Mouse (Mus musculus) lung, embryonic 16.5 days (tissue): ENCODE measurements around the gene Casp6. TPM values are rescaled to one million over a fixed set of nuclear protein-coding genes. Genes with fewer than 3 reads are reported as not detected.

Experiments
- ATAC-seq: fragments of 200-750 bp; cut with Nextera tagmentation; 2 replicates; pipeline ENCODE4 v1.8.0; 2017; ENCODE audit warnings: low read depth, mild to moderate bottlenecking, moderate library complexity
- H3K27ac ChIP-seq: fragments of 300-500 bp; sonication (generic); 2 replicates; pipeline ENCODE4 v1.5.1; 2014; ENCODE audit warnings: mild to moderate bottlenecking, control low read depth, low read length
- H3K27me3 ChIP-seq: fragments of 300-500 bp; sonication (generic); 2 replicates; pipeline ENCODE4 v1.6.1; 2014; ENCODE audit warnings: low read depth, low read length, mixed read lengths; ENCODE audit not compliant: control insufficient read depth, insufficient read depth
- H3K36me3 ChIP-seq: fragments of 300-500 bp; sonication (generic); 2 replicates; pipeline ENCODE4 v1.6.1; 2014; ENCODE audit warnings: low read length; ENCODE audit not compliant: control insufficient read depth, insufficient read depth
- H3K4me1 ChIP-seq: fragments of 300-500 bp; sonication (generic); replicated peaks from 2 replicates; pipeline ENCODE4 v1.6.1; 2014; ENCODE audit warnings: low read length, mixed read lengths; ENCODE audit not compliant: control insufficient read depth, insufficient read depth
- H3K4me2 ChIP-seq: fragments of 300-500 bp; sonication (generic); 2 replicates; pipeline ENCODE4 v1.6.1; 2014; ENCODE audit warnings: low read depth, low read length, control low read depth
- H3K4me3 ChIP-seq: fragments of 300-500 bp; sonication (generic); 2 replicates; pipeline ENCODE4 v1.5.1; 2014; ENCODE audit warnings: mild to moderate bottlenecking, low read length, control low read depth
- H3K9ac ChIP-seq: fragments of 300-500 bp; sonication (generic); 2 replicates; pipeline ENCODE4 v1.6.1; 2014; ENCODE audit warnings: low read length, control low read depth
- H3K9me3 ChIP-seq: fragments of 300-500 bp; sonication (generic); 2 replicates; pipeline ENCODE4 v1.6.1; 2016; ENCODE audit warnings: low read length; ENCODE audit not compliant: control insufficient read depth
- WGBS: fragments of 180-500 bp; shearing (Covaris S2); extraction: QIAGEN DNeasy Blood & Tissue Kit; methylation state at CpG from one replicate; pipeline ENCODE4 v1.1.7; 2014; 5-methylcytosine and 5-hydroxymethylcytosine counted together
- polyA plus RNA-seq: library from polyadenylated mRNA; unstranded; fragments of >200 nt; fragmentation: Nextera tagmentation; extraction: Ambion mirVana; gene quantifications from 2 replicates; pipeline ENCODE4 v1.2.1, GENCODE M21; 2015

Casp6 gene
- polyA plus RNA-seq, 1 experiment from 2014 or later: 79.5 TPM

DNA sequence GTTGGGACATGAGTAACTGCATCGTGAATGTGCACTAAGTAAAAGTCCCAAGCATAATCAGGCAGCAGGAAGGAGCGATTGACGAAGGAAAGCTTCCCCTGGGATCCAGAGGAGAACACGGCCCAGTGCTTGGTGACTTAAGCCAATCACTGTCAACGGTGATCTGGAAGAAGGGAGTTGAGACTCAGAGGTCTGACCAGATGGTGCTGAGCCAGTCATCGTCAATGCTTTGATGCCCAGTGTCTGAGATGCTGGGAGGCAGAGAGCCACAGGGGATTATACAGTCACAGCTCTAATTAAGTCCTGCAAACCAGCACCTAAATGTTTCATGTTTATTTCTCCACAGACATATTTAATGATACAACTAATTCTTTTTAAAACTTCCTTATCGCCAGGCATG is 37.8 kb downstream of the Casp6 start:
- Histone ChIP-seq H3K9ac (no peak overlapping the region), H3K36me3 (no peaks in the 10 kb centered on the region), H3K27me3 (no peaks in the 10 kb centered on the region), H3K4me1 (no peaks in the 10 kb centered on the region), H3K9me3 (no peaks in the 10 kb centered on the region), H3K27ac (no peak overlapping the region), H3K4me3 (no peak overlapping the region), H3K4me2 (no peak overlapping the region)
- ATAC-seq: no peak
- 66% methylated on average over 7 of the region's 7 CpGs for WGBS

DNA sequence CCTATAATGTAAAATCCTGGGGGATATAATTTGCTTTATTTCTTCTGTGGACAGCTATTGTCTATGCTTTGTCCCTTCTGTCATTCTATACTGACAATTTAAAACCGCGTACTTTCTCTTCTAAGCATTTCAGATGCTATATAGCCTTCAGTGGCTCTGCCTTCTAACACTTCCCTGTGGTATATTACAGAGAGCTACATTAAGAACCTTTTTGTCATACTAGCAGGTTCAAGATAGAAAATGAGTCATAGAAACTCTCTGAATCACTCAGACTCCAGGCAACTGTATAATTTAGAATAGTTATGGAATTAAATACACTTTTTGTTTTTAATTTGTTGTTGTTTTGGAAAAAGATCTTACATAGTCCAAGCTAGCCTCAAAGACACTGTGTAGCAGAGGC is 39.6 kb downstream of the Casp6 start:
- WGBS: 94% methylated on average over 2 of the region's 2 CpGs

DNA sequence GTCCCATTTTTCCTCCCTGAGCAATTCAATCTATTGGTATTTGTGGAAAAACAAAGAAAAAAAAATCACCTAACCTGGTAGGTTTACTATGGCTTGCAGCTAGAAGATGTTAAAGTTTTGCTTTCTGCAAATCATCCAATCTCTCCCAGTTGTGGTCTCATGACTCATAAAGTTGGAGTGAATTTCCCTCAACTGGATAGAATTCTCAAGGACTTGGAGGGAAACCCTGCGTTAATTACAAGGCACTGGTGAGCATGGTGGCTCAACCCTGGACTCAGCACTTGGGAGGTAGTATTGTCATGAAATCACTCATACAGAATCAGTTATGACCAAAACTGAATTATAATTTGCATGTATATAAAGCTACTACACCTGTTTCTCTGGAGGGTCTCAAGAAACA is 40.1 kb downstream of the Casp6 start:
- 94% methylated on average over 1 of the region's 1 CpGs for WGBS
- no peak overlapping the region for H3K9ac ChIP-seq
- H3K4me1 ChIP-seq: no peaks in the 10 kb centered on the region
- no peaks in the 10 kb centered on the region for H3K36me3 ChIP-seq
- no peaks in the 10 kb centered on the region for H3K9me3 ChIP-seq
- H3K27ac ChIP-seq: no peak overlapping the region
- no peak overlapping the region for H3K4me3 ChIP-seq
- H3K27me3 ChIP-seq: no peaks in the 10 kb centered on the region
- no peak for ATAC-seq
- H3K4me2 ChIP-seq: no peak overlapping the region

More for the DNA sequence above, 39.6 kb downstream of the Casp6 start:
- Histone ChIP-seq H3K9me3 (no peaks in the 10 kb centered on the region), H3K27ac (no peak overlapping the region), H3K9ac (no peak overlapping the region), H3K27me3 (no peaks in the 10 kb centered on the region), H3K4me3 (no peak overlapping the region), H3K4me1 (no peaks in the 10 kb centered on the region), H3K4me2 (no peak overlapping the region), H3K36me3 (no peaks in the 10 kb centered on the region)
- no peak for ATAC-seq

DNA sequence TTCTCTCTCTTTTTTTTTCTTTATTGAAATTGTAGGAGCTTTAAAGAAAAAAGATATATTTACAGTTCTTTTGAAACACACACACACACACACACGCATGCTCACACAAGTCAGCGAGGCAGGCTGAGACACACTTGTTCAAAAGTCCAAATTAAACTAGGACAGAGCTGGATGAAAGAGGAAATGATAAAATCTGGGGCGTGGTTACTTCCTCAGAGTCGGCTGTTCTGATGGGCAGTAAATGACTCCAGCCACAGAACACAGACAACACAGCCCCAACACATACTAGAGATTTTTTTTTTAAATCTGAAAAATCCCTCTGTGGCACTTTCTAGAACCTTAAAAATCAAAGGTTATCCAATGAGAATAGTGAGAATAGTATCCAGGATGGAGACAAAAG is 42.6 kb downstream of the Casp6 start:
- H3K27me3 ChIP-seq: no peaks in the 10 kb centered on the region
- no peaks in the 10 kb centered on the region for H3K9me3 ChIP-seq
- H3K4me3 ChIP-seq: no peak overlapping the region
- WGBS: 58% methylated on average over 4 of the region's 4 CpGs
- H3K4me1 ChIP-seq: no peaks in the 10 kb centered on the region
- H3K36me3 ChIP-seq: no peaks in the 10 kb centered on the region
- no peak overlapping the region for H3K27ac ChIP-seq
- no peak overlapping the region for H3K9ac ChIP-seq
- no peak overlapping the region for H3K4me2 ChIP-seq
- ATAC-seq: no peak

DNA sequence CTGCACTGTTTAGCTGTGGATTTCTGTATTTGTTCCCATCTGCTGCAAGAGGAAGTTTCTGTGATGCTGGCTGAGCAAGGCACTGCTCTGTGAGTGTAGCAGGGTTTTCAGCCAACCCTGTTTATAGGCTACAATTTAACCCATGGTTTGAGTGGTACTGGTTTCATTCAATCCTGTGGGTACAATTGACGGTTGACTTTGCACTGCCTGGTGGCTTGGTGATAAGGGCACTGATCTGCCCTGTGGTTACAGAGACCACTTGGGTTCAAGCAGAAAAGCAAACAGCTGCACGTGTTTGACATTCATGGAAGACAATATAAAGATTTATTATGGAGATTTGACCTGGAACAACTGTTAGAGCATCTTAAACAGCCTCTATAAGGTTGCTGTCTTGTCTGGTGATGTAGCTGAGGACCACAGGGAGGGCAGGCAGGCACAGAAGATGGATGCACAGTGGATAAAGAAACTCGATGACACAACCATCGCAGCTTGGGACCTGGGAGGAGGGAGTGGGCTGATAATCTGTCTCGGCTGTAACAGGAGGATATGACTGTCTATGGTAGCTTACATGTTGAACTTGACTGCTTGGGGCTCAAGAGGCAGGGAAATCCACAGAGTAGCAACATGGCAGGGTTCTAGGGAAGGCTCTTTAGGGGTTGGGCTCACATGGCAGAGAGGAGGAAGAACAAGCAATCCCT is 45.1 kb downstream of the Casp6 start:
- 49% methylated on average over 5 of the region's 5 CpGs for WGBS
- Histone ChIP-seq H3K4me3 (no peak overlapping the region), H3K27ac (no peak overlapping the region), H3K36me3 (no peaks in the 10 kb centered on the region), H3K9ac (no peak overlapping the region), H3K27me3 (no peaks in the 10 kb centered on the region), H3K4me2 (no peak overlapping the region), H3K9me3 (no peaks in the 10 kb centered on the region), H3K4me1 (no peaks in the 10 kb centered on the region)
- no peak for ATAC-seq

DNA sequence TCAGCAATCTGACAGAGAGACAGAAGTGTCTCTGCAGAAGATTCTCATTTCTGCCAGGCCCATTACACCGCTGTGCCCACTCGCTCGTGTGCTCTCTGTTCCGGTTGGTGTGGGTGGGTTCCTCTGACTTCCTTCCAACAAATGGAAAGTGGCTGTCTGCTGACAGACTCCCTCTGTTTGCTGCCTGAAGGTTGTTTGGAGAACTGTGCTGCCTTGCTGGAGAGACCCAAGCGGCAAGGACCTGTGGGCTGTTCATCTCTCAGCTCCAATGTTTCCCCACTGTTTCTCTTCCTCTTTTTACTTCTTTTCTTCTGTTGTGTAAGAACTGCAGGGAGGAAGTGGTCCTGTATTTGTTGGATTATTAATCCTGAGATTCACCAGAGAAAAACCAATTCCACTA is 47.1 kb downstream of the Casp6 start:
- Histone ChIP-seq H3K4me1 (no peaks in the 10 kb centered on the region), H3K27ac (no peak overlapping the region), H3K36me3 (no peaks in the 10 kb centered on the region), H3K27me3 (no peaks in the 10 kb centered on the region), H3K9ac (no peak overlapping the region), H3K4me2 (no peak overlapping the region), H3K4me3 (no peak overlapping the region), H3K9me3 (no peaks in the 10 kb centered on the region)
- no peak for ATAC-seq
- 65% methylated on average over 5 of the region's 5 CpGs for whole genome bisulfite sequencing

DNA sequence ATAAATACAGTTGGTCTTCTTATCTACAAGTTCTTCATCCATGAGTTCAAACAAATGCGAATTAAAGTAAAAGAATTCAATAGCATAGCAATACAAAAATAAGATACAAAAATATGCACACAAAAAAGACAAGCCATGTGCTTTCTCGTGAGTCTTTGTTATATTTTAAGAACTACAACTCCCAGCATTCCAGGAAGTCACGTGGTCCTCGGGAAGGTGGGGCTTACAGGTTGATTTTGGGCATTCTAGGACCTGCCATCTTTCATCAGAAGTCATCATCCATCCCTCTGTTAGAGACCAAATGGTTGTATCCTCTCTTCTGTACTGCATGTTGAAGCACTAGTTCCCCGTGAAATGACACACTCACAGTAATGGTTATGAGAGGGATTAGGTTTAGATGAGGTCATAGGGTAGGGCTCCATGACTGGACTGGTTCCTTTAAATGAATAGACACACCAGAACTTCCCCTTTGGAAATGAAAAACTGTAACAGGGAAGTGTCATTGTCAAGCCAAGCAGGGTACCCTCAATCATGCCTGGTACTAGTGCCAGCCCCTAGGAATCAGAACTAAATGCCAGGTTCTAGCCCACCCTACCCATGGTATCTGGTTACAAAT is 48.0 kb downstream of the Casp6 start:
- no peak overlapping the region for H3K4me2 ChIP-seq
- H3K27me3 ChIP-seq: no peaks in the 10 kb centered on the region
- no peak for ATAC-seq
- no peaks in the 10 kb centered on the region for H3K4me1 ChIP-seq
- WGBS: 73% methylated on average over 5 of the region's 5 CpGs
- H3K9ac ChIP-seq: no peak overlapping the region
- no peak overlapping the region for H3K27ac ChIP-seq
- H3K9me3 ChIP-seq: no peaks in the 10 kb centered on the region
- no peaks in the 10 kb centered on the region for H3K36me3 ChIP-seq
- H3K4me3 ChIP-seq: no peak overlapping the region

DNA sequence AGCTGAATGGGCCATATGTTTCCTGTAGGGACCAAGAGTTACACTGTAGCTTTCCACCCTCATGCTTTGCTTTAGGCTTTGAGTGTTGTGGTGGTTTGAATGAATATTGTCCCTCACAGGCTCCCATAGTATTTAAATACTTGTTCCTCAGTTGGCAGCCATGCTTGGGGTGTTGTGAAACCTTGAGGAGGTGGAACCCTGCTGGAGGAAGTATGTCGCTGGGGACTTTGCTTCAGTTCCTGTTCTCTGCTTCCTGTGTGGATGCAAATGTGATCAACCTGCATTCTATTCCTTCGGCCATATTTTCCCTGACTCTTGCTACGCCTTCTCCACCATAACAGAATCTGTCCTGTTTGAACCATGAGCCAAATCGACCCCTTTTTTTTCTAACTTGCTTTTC is 52.1 kb downstream of the Casp6 start:
- WGBS: 81% methylated on average over 4 of the region's 4 CpGs
- H3K9ac ChIP-seq: no peak overlapping the region
- no peak for ATAC-seq

DNA sequence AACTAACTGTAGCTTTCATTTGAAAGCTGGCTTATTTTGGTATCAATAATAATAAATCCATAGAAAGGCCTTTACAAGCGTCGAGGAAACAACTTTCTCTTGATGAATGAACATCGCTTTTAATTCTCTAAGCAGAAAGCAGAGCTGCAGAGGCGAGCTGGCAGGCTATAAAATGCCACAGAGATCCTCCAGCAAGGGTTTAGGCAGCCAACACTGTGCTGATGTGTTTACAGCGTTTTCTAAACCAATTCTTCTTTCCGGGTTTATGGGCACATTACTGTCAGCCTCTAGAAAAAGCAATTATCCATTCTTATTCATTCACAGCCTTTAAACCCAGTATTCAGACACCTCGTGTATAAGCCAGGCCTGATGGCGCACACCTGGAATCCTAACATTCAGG is 61.3 kb downstream of the Casp6 start:
- H3K4me1 ChIP-seq: no peaks in the 10 kb centered on the region
- no peaks in the 10 kb centered on the region; the same call in 1 of the 2 replicates for H3K27me3 ChIP-seq
- H3K4me3 ChIP-seq: no peak overlapping the region
- no peak for ATAC-seq
- no peaks in the 10 kb centered on the region for H3K36me3 ChIP-seq
- WGBS: 72% methylated on average over 8 of the region's 8 CpGs
- no peak overlapping the region for H3K4me2 ChIP-seq
- no peaks in the 10 kb centered on the region for H3K9me3 ChIP-seq
- H3K27ac ChIP-seq: no peak overlapping the region
- no peak overlapping the region for H3K9ac ChIP-seq

More for the DNA sequence above, 52.1 kb downstream of the Casp6 start:
- Histone ChIP-seq H3K4me2 (no peak overlapping the region), H3K27me3 (no peaks in the 10 kb centered on the region), H3K27ac (no peak overlapping the region), H3K36me3 (no peaks in the 10 kb centered on the region), H3K4me3 (no peak overlapping the region), H3K9me3 (no peaks in the 10 kb centered on the region), H3K4me1 (no peaks in the 10 kb centered on the region)
